Mouse (Mus musculus) myocyte (in vitro differentiated cells): ENCODE results near the gene Glipr2. TPM values are rescaled to one million over a fixed set of nuclear protein-coding genes. Genes with fewer than 3 reads are reported as not detected.

Source experiments
- H3K27me3 ChIP-seq: one replicate; pipeline ENCODE4 v1.6.1; 2011; ENCODE audit not compliant: control insufficient read depth, insufficient read depth, insufficient read length
- H3K36me3 ChIP-seq: one replicate; pipeline ENCODE4 v1.6.1; 2011; ENCODE audit not compliant: control insufficient read depth, insufficient read depth
- H3K4me2 ChIP-seq: one replicate; pipeline ENCODE4 v1.6.1; 2011; ENCODE audit warnings: low read depth, control low read depth
- H3K4me3 ChIP-seq: one replicate; pipeline ENCODE4 v1.5.1; 2011; ENCODE audit warnings: mild to moderate bottlenecking, control low read depth, moderate library complexity
- H3K79me2 ChIP-seq: one replicate; pipeline ENCODE4 v1.6.1; 2011; ENCODE audit not compliant: control insufficient read depth, insufficient read depth
- H3ac ChIP-seq: one replicate; pipeline ENCODE4 v1.6.1; 2011; ENCODE audit not compliant: control insufficient read depth, insufficient read length
- CEBPB ChIP-seq: IDR thresholded peaks from 2 replicates; pipeline ENCODE4 v1.6.1; 2011; ENCODE audit warnings: mild to moderate bottlenecking, moderate library complexity; ENCODE audit not compliant: poor library complexity, insufficient read depth, severe bottlenecking
- E2F4 ChIP-seq: IDR thresholded peaks from one replicate; pipeline ENCODE4 v1.6.1; 2011; ENCODE audit warnings: mild to moderate bottlenecking, control low read depth, moderate library complexity; ENCODE audit not compliant: insufficient read depth
- MAX ChIP-seq: IDR thresholded peaks from one replicate; pipeline ENCODE4 v1.6.1; 2011; ENCODE audit warnings: low read depth, mild to moderate bottlenecking, control low read depth
- MYOD1 ChIP-seq, 3 experiments: IDR thresholded peaks; one replicate each; pipeline ENCODE4 v1.6.1; 2011; ENCODE audit warnings: control low read depth in 2 of 3, low read depth in 2 of 3, mild to moderate bottlenecking in 2 of 3, moderate library complexity in 1 of 3; ENCODE audit not compliant: insufficient read length in 2 of 3, control insufficient read depth in 1 of 3
- MYOG ChIP-seq, 3 experiments: IDR thresholded peaks; one replicate each; pipeline ENCODE4 v1.6.1; 2011; ENCODE audit warnings: control low read depth in 2 of 3, low read depth in 2 of 3, mild to moderate bottlenecking in 2 of 3; ENCODE audit not compliant: insufficient read length in 2 of 3, control insufficient read depth in 1 of 3, insufficient read depth in 1 of 3
- POLR2A ChIP-seq: IDR thresholded peaks from one replicate; pipeline ENCODE4 v1.6.1; 2011; ENCODE audit warnings: low read depth, mild to moderate bottlenecking, control low read depth, moderate library complexity; ENCODE audit not compliant: insufficient read length
- POLR2AphosphoS2 ChIP-seq: IDR thresholded peaks from one replicate; pipeline ENCODE4 v1.6.1; 2011; ENCODE audit warnings: low read depth, control low read depth; ENCODE audit not compliant: insufficient read length
- REST ChIP-seq: IDR thresholded peaks from one replicate; pipeline ENCODE4 v1.6.1; 2011; ENCODE audit warnings: mild to moderate bottlenecking, control low read depth, moderate library complexity; ENCODE audit not compliant: insufficient read depth, insufficient read length
- SRF ChIP-seq: IDR thresholded peaks from one replicate; pipeline ENCODE4 v1.6.1; 2011; ENCODE audit warnings: low read depth; ENCODE audit not compliant: control insufficient read depth, insufficient read length
- TCF12 ChIP-seq: IDR thresholded peaks from one replicate; pipeline ENCODE4 v1.6.1; 2011; ENCODE audit warnings: mild to moderate bottlenecking, control low read depth; ENCODE audit not compliant: poor library complexity, insufficient read depth, severe bottlenecking
- TCF3 ChIP-seq: IDR thresholded peaks from one replicate; pipeline ENCODE4 v1.6.1; 2011; ENCODE audit warnings: low read depth, control low read depth; ENCODE audit not compliant: insufficient read length
- USF1 ChIP-seq: IDR thresholded peaks from one replicate; pipeline ENCODE4 v1.6.1; 2011; ENCODE audit warnings: low read depth, mild to moderate bottlenecking, control low read depth, moderate library complexity
- polyA plus RNA-seq: library from polyadenylated mRNA; unstranded; fragments of >200 nt; fragmentation: generic; extraction: Trizol; gene quantifications from one replicate; pipeline ENCODE4 v1.2.1, GENCODE M21; 2012; ENCODE audit warnings: missing spikeins

The Glipr2 gene
- polyA plus RNA-seq, 1 experiment: 113 TPM

GRCm38 (mm10) chr4:43964326-43964833 is 7.2 kb downstream of the Glipr2 start:
- H3K4me3 ChIP-seq: no peak overlapping the region
- H3K79me2 ChIP-seq: peaks cover 84% of the 10 kb centered on the region
- no peak overlapping the region for H3ac ChIP-seq
- H3K36me3 ChIP-seq: peaks cover 6% of the 10 kb centered on the region
- peak overlapping the region; percentile 60 for H3K4me2 ChIP-seq
- H3K27me3 ChIP-seq: no peaks in the 10 kb centered on the region
- TF ChIP-seq E2F4: no peak

GRCm38 (mm10) chr4:43964951-43965684 is 7.9 kb downstream of the Glipr2 start:
- H3K79me2 ChIP-seq: peaks cover 83% of the 10 kb centered on the region
- no peak overlapping the region for H3ac ChIP-seq
- peak overlapping the region; percentile 28 for H3K4me2 ChIP-seq
- peaks cover 6% of the 10 kb centered on the region for H3K36me3 ChIP-seq
- TF ChIP-seq SRF (no peak), POLR2AphosphoS2 (no peak), TCF12 (no peak), USF1 (no peak), CEBPB (no peak), MAX (no peak), MYOD1 (IDR thresholded peaks at IDR 0.05; ENCODE audit: control insufficient read depth in 1 of 3, insufficient read length in 2 of 3, low read depth in 2 of 3) (no peak), E2F4 (no peak), MYOG (IDR thresholded peaks at IDR 0.05; ENCODE audit: control insufficient read depth in 1 of 3, insufficient read depth in 1 of 3, insufficient read length in 2 of 3, low read depth in 2 of 3) (no peak), POLR2A (no peak), TCF3 (no peak), REST (no peak)
- no peaks in the 10 kb centered on the region for H3K27me3 ChIP-seq
- H3K4me3 ChIP-seq: no peak overlapping the region

GRCm38 (mm10) chr4:43965856-43966535 is 8.8 kb downstream of the Glipr2 start:
- no peaks in the 10 kb centered on the region for H3K27me3 ChIP-seq
- no peak overlapping the region for H3ac ChIP-seq
- H3K4me2 ChIP-seq: peak overlapping the region; percentile 28
- peaks cover 9% of the 10 kb centered on the region for H3K36me3 ChIP-seq
- TF ChIP-seq MAX (no peak), POLR2A (no peak), USF1 (no peak), TCF3 (no peak), SRF (no peak), E2F4 (no peak), MYOD1 (IDR thresholded peaks at IDR 0.05; ENCODE audit: control insufficient read depth in 1 of 3, insufficient read length in 2 of 3, low read depth in 2 of 3) (no peak)
- H3K4me3 ChIP-seq: no peak overlapping the region
- H3K79me2 ChIP-seq: peaks cover 77% of the 10 kb centered on the region

- TF ChIP-seq POLR2A (no peak), MYOD1 (IDR thresholded peaks at IDR 0.05; ENCODE audit: control insufficient read depth in 1 of 3, insufficient read length in 2 of 3, low read depth in 2 of 3) (peak in 2 of 3 experiments; percentile 44 to 49), MYOG (IDR thresholded peaks at IDR 0.05; ENCODE audit: control insufficient read depth in 1 of 3, insufficient read depth in 1 of 3, insufficient read length in 2 of 3, low read depth in 2 of 3) (peak in 2 of 3 experiments; percentile 9 to 57), TCF3 (no peak), USF1 (no peak), CEBPB (no peak)
- H3K27me3 ChIP-seq: no peaks in the 10 kb centered on the region
- peaks cover 30% of the 10 kb centered on the region for H3K36me3 ChIP-seq
- H3ac ChIP-seq: no peak overlapping the region
- no peak overlapping the region for H3K4me3 ChIP-seq
- peaks cover 61% of the 10 kb centered on the region for H3K79me2 ChIP-seq
- H3K4me2 ChIP-seq: peak overlapping the region; percentile 94
Observed at GRCm38 (mm10) chr4:43968650-43969049, 11.4 kb downstream of the Glipr2 start.

GRCm38 (mm10) chr4:43969373-43969772 is 12.2 kb downstream of the Glipr2 start:
- H3K27me3 ChIP-seq: no peaks in the 10 kb centered on the region
- no peak overlapping the region for H3K4me3 ChIP-seq
- TF ChIP-seq POLR2A: no peak
- TF ChIP-seq TCF3: peak; percentile 70
- no peak for TF ChIP-seq POLR2AphosphoS2
- no peak for TF ChIP-seq CEBPB
- no peak for TF ChIP-seq SRF
- peak; percentile 73 to 95 (median 86) for TF ChIP-seq MYOD1 (IDR thresholded peaks at IDR 0.05; ENCODE audit: control insufficient read depth in 1 of 3, insufficient read length in 2 of 3, low read depth in 2 of 3)
- TF ChIP-seq MAX: no peak
- no peak for TF ChIP-seq USF1
- TF ChIP-seq REST: no peak
- TF ChIP-seq MYOG (IDR thresholded peaks at IDR 0.05; ENCODE audit: control insufficient read depth in 1 of 3, insufficient read depth in 1 of 3, insufficient read length in 2 of 3, low read depth in 2 of 3): peak; percentile 15 to 93 (median 67)
- TF ChIP-seq E2F4: no peak
- peak; percentile 83 for TF ChIP-seq TCF12
- H3K36me3 ChIP-seq: peaks cover 30% of the 10 kb centered on the region
- peak overlapping the region; percentile 94 for H3K4me2 ChIP-seq
- peaks cover 60% of the 10 kb centered on the region for H3K79me2 ChIP-seq
- no peak overlapping the region for H3ac ChIP-seq
